Mouse (Mus musculus): Measurements from ENCODE around the gene Cpped1. TPM values are rescaled to one million over a fixed set of nuclear protein-coding genes. Genes with fewer than 3 reads are reported as not detected.

Gene Cpped1
- total RNA-seq, 2 experiments from 2014 or later, result 45.2 to 46.0 TPM

GRCm38 (mm10) chr16:11848990-11849658 lies 60.1 kb downstream of the Cpped1 start:
- no peak for DNase-seq (ENCODE audit: low spot score in 2 of 2)

DNA sequence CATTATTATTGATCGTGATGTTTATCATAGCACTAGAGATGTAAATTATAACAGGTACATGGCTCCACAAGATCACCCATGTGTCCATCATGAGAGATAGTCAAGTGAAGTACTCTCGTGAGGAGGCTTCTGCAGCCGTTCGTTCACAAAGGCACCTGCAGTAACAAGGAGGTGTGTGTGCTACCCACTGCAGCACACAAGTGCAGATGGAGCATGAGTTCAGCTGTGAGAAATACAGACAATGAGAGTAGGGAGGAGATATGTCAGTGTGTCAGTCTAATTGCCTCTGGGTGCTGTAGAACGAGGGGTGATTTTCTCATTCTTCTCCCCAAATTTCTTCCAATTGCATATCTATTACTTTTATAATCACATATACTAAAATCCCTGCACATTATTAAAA lies 63.9 kb downstream of the Cpped1 start:
- no peak for DNase-seq (ENCODE audit: low spot score in 2 of 2)

DNA sequence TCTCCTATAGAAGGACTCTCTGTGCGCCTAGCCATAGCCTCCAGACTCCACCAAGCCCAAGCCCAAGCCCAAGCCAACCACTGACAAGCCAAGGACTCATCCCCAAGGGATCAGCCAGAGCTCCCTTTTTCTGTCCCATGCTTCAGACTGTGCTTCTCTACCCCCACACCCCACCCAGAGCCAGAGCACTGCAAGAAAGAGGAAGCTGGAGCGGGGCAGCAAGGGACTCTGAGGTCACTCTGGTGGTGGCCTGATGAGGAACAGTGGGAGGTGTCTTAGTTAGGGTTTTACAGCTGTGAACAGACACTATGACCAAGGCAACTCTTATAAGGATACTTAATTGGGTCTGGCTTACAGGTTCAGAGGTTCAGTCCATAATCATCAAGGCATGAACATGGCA lies 65.8 kb downstream of the Cpped1 start:
- no peak for DNase-seq (ENCODE audit: low spot score in 2 of 2)

DNA sequence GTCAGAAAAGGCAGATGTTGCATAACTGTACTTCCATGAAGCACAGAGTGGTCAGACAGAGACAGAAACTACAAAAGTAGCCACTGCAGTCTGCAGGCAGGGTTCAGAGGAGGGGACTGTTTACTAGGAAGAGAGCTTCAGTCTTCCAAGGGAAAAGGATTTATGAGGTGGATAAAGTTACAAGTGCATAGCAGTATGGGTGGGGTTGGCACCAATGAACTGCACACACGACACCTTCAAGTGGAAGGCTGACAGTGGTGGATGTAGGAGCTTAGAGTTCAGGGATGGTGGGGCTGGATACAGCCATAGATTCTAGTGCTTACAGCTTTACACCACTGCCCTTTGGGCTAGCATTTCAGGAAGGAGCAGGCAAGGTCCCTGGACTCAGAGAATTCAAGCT lies 75.8 kb downstream of the Cpped1 start:
- DNase-seq (ENCODE audit: low spot score in 2 of 2), result no peak

- DNase-seq (ENCODE audit: low spot score in 2 of 2), result no peak
These were observed 80.4 kb downstream of the Cpped1 start for GRCm38 (mm10) chr16:11828816-11829215.

- DNase-seq (ENCODE audit: low spot score in 2 of 2), result no peak
These were observed 84.4 kb downstream of the Cpped1 start for GRCm38 (mm10) chr16:11824833-11825232.

GRCm38 (mm10) chr16:11824385-11824784 lies 84.9 kb downstream of the Cpped1 start:
- DNase-seq (ENCODE audit: low spot score in 2 of 2), result no peak

DNA sequence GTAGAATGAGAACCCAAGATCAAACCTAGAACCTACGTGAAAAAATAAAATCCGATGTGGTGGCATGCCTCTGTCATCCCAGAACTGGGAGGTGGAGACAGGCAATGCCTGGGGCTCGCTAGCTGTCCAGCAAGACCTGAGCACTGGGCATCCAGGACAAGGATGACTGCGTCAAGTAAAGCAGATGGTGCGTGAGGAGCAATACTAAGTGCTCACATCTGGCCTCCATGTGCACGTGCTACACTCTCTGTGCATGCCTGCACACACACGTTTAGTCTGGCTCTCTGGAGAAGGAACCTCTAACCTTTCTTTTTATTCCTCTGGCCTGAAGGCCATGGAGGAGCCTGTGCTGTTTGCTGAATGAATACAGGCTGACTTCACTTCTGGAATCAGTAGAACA lies 88.5 kb downstream of the Cpped1 start:
- DNase-seq (ENCODE audit: low spot score in 2 of 2), result no peak

DNA sequence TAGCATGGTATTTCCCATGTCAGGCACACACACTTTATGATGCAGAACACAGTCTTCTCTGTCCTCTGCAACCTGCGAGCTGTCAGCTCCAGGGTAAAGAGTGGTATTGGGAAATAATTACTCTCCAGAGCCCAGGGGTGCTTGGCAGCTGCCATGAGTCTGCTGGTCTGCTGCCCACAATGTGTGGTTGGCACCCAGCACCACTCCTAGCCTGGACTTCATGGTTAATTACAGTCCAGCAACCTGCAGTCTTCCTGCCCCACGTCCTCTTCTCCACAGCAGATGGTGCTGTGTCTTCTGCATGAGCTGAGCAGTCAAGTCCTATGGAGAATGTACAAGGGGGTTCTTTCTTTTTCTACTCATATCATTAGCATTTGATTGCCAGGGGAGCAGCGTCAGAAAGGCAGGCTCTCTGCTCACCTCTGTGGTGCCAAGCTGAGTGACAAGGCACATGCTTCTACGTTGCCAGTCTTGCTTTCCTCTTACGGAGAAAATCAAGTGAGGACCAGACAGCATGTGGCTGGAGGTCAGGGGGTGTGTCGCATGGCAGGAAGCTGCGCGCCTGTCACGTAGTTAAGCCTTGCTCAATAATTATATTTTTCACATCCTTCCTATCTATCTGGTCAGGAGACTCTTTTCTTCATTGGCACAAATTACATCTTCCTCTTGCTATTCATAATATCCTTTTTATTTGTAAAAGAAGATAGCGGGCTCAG lies 94.2 kb downstream of the Cpped1 start:
- DNase-seq (ENCODE audit: low spot score in 2 of 2), result no peak

DNA sequence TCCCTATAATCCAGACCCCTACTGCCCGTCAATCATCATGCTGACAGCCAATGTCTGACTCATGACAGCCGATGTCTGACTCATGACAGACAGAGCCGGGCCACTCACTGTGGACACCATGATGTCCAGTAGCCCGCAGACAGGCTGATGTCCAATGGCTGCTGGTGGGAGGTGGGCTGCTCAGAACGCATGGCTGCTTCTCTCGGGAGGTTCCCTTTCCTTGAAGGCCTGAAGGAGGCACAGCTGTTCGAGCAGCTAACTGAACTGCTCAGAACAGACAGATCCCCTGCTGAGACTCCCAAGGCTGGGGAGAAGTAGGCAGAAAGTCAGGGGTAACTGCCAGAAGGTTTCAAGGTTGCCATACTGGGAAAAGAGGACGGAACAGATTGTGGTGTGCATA lies 97.1 kb downstream of the Cpped1 start:
- no peak for DNase-seq (ENCODE audit: low spot score in 2 of 2)

DNA sequence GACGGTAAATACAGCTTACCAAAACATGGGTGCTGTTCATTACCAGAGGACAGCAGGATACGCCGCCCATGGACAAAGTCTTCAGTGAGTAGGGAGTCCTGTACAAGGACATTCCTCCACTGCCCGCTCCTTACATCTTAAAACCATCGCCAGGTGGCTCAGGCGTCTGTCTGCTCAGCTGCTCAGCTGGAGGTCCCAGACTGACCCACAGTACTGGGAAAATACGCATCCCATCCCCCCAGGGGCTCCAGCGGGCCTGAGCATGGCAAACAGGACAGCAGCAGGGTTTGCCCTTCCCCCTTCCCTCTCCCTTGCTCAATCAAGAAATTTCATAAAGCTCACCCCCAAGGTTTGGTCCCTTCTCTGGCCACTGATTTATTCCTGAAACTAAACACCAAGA lies 99.6 kb downstream of the Cpped1 start:
- DNase-seq (ENCODE audit: low spot score in 2 of 2), result no peak

DNA sequence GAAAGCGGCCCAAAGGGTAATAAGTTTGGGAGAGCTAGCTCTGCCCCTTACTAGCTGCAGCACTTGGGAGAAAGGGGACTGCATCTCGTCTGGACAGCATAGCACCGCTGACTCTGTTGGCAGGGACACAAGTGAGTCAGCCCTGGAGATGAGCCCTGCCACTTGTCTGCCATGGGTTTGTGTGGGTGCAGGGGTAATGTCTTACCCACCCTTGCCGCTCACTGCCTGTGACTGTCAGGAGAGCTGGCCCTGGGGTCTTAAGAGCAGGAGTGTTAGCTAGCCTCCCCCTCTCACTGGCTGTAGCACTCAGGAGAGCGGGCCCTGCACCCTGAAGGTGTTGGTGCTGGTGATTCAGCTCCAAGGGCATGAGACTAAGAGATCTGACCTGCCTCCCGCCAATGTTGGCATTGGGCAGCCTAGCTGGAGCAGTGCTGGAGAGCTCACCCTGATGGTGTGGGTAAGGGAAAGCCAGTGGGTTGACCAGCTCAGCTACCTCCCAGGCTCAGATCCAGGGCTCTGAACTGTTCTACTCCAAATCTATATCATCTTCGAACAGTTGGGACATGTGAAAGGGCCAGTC lies 107.2 kb downstream of the Cpped1 start:
- no peak for DNase-seq (ENCODE audit: low spot score in 2 of 2)

GRCm38 (mm10) chr16:11795758-11796460 lies 113.3 kb downstream of the Cpped1 start:
- DNase-seq (ENCODE audit: low spot score in 2 of 2), result no peak

DNA sequence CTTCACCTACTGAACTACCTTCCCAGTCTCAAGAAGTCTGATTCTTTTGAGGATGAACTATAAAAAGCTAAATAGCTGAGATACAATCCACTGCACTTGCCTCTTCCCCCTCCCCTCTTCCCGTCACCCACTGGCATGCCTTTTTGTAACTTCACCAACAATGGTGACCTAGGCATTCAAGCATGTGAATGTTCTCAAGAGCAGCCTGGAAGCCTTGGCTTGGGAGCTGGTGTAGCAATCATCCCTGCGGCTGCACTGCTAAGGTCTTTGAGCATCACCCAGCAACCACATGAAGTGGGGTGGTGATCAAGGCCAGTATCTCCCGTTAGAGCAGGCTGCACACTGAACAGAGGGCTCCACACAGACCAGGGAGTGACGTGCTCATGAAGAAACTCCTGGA lies 114.6 kb downstream of the Cpped1 start:
- DNase-seq (ENCODE audit: low spot score in 2 of 2), result no peak

DNA sequence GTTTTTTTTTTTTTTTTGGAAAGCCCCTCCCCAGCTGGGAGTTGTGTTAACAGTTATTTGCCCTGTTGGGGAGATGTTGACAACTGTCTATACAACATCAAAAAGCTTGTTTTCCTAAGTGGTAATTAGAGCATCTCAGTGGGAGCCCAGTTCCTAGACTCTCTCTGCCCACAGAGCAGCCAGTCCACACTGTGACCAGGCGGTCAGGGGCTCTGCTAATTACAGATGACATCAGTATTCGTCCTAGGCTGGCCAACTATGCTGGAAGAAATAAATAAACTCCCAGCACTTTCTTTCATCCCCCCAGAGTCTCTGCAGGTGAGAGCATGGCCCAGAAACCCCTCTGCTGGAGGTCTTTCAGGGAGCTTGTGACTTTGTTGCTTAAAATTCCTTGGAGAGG lies 115.9 kb downstream of the Cpped1 start:
- no peak for DNase-seq (ENCODE audit: low spot score in 2 of 2)

GRCm38 (mm10) chr16:11790476-11790875 lies 118.8 kb downstream of the Cpped1 start:
- no peak for DNase-seq (ENCODE audit: low spot score in 2 of 2)

DNA sequence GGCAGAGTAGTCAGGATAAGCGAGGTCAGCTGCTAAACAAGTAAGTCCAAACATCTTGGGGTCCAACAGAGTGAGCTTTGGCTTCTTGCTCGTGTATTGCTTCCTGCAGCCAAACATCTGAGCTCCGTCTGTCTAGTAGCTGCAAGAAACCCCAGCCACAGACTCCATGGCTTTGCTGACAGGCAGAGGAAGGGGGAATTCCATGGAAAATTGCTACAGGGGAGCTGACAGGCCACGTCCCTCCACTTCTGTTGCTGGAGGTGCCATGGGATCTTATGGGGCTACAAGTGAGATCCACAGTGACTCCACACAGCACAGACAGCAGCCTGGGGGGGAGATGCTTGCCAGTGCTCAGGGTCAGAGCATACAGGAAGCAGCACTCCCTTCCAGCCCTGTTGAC lies 123.4 kb downstream of the Cpped1 start:
- no peak for DNase-seq (ENCODE audit: low spot score in 2 of 2)

DNA sequence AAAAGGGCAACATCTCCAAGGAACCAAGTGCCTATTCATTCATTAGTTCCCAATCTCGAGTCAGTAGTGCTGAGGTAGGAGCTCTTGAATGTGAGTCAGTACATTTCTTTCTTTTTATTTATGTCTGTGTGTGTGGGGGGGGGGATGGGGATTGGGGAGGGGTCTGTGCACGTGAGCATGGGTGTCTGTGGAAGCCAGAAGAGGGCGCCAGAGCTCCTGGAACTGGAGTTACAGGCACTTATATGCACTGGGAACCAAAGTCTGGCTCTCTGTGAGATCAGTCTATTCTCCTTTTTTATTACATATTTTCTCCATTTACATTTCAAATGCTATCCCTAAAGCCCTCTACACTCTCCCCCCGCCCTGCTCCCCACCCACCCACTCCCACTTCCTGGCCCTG lies 124.9 kb downstream of the Cpped1 start:
- no peak for DNase-seq (ENCODE audit: low spot score in 2 of 2)

DNA sequence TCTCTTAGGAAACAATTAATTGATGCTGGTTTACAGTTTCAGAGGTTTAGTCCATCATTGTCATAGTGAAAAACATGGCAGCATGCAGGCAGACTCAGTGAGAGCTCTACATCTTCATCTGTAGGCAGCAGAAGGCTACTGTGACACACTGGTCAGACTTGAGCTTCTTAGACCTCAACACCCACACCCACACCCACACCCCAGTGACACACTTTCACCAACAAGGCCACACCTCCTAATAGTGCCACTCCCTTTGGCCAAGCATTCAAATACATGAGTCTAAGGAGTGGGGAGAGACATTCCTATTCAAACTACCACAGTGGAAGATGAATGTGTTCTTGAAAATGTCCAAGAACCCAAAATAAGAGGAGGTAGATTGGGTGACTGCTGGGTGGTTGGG lies 125.9 kb downstream of the Cpped1 start:
- DNase-seq (ENCODE audit: low spot score in 2 of 2), result no peak

DNA sequence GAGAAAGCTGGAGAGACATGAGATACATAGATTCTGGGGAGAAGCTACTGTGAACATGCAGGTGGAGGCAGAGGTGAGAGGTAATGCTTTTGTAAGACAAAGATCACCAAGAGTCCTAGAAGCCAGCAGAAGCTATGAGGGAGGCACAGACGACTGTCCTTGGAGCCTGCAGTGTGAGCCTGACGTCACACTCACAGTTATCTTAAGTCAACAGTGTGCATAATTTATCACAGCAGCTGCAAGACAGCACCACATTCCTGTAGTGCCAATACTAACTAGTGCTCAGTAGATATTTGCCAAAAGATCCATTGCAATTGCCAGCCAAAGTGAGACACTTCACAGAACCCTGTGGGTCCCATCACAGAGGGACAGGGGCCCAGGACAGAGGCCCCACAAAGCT lies 127.2 kb downstream of the Cpped1 start:
- no peak for DNase-seq (ENCODE audit: low spot score in 2 of 2)

- DNase-seq (ENCODE audit: low spot score in 2 of 2), result no peak
These were observed 130.4 kb downstream of the Cpped1 start for GRCm38 (mm10) chr16:11778715-11779460.

Measured in adrenal gland, postnatal 4 days (tissue).